Mouse (Mus musculus) liver, embryonic 13.5 days (tissue): ENCODE data around the gene Rfc1. TPM values are rescaled to one million over a fixed set of nuclear protein-coding genes. Genes with fewer than 3 reads are reported as not detected.

Experiments
- ATAC-seq: fragments of 200-750 bp; cut with Nextera tagmentation; 2 replicates; pipeline ENCODE4 v1.8.0; 2017; ENCODE audit warnings: low read depth, mild to moderate bottlenecking, moderate number of reproducible peaks, moderate library complexity
- DNase-seq: peaks from one replicate; pipeline ENCODE4 v3.0.0; 2022
- H3K27ac ChIP-seq: fragments of 300-500 bp; sonication (generic); 2 replicates; pipeline ENCODE4 v1.5.1; 2015; ENCODE audit warnings: moderate library complexity, mild to moderate bottlenecking, inconsistent platforms
- H3K27me3 ChIP-seq: fragments of 300-500 bp; sonication (generic); 2 replicates; pipeline ENCODE4 v1.6.1; 2015; ENCODE audit warnings: mild to moderate bottlenecking, inconsistent platforms
- H3K36me3 ChIP-seq: fragments of 300-500 bp; sonication (generic); 2 replicates; pipeline ENCODE4 v1.6.1; 2015; ENCODE audit warnings: mild to moderate bottlenecking, inconsistent platforms
- H3K4me1 ChIP-seq: fragments of 300-500 bp; sonication (generic); replicated peaks from 2 replicates; pipeline ENCODE4 v1.6.1; 2015; ENCODE audit warnings: inconsistent platforms
- H3K4me2 ChIP-seq: fragments of 300-500 bp; sonication (generic); 2 replicates; pipeline ENCODE4 v1.6.1; 2015; ENCODE audit warnings: inconsistent platforms, mild to moderate bottlenecking, moderate library complexity
- H3K4me3 ChIP-seq: fragments of 300-500 bp; sonication (generic); replicated peaks from 2 replicates; pipeline ENCODE4 v1.5.1; 2015; ENCODE audit warnings: mild to moderate bottlenecking, inconsistent platforms
- H3K9ac ChIP-seq: fragments of 300-500 bp; sonication (generic); 2 replicates; pipeline ENCODE4 v1.6.1; 2015; ENCODE audit warnings: mild to moderate bottlenecking, inconsistent platforms
- H3K9me3 ChIP-seq: fragments of 300-500 bp; sonication (generic); replicated peaks from 2 replicates; pipeline ENCODE4 v1.6.1; 2016; ENCODE audit warnings: inconsistent platforms
- WGBS: fragments of 180-500 bp; shearing (Covaris S2); methylation state at CpG from one replicate; pipeline ENCODE4 v1.1.7; 2015; ENCODE audit not compliant: insufficient replicate concordance; 5-methylcytosine and 5-hydroxymethylcytosine counted together
- polyA plus RNA-seq: library from polyadenylated mRNA; unstranded; fragments of >200 nt; fragmentation: Nextera tagmentation; extraction: Ambion mirVana; gene quantifications from 2 replicates; pipeline ENCODE4 v1.2.1, GENCODE M21; 2015

Gene Rfc1
- polyA plus RNA-seq, 1 experiment from 2014 or later: 52.0 TPM

- no peak for ATAC-seq
- Histone ChIP-seq H3K27ac (no peak overlapping the region), H3K4me3 (no peak overlapping the region), H3K9ac (no peak overlapping the region), H3K27me3 (no peaks in the 10 kb centered on the region), H3K9me3 (no peaks in the 10 kb centered on the region), H3K4me2 (no peak overlapping the region), H3K36me3 (no peaks in the 10 kb centered on the region), H3K4me1 (peaks cover 29% of the 10 kb centered on the region)
- 56% methylated on average over 6 of the region's 6 CpGs for WGBS
- DNase-seq: no peak
Measured at GRCm38 (mm10) chr5:65338394-65338793, 2.9 kb upstream of the Rfc1 start.

GRCm38 (mm10) chr5:65336075-65336355 lies 545 bp upstream of the Rfc1 start:
- WGBS: 17% methylated on average over 4 of the region's 4 CpGs
- Histone ChIP-seq H3K27ac (no peak overlapping the region; the same call in 1 of the 2 replicates), H3K27me3 (no peaks in the 10 kb centered on the region), H3K9ac (peak overlapping the region; percentile 89; the same call in 1 of the 2 replicates), H3K4me3 (peak overlapping the region; percentile 91), H3K36me3 (peaks cover 19% of the 10 kb centered on the region), H3K4me2 (peak overlapping the region; percentile 82), H3K9me3 (no peaks in the 10 kb centered on the region), H3K4me1 (peaks cover 32% of the 10 kb centered on the region)
- no peak for ATAC-seq
- DNase-seq: no peak

GRCm38 (mm10) chr5:65334788-65335187 lies 682 bp downstream of the Rfc1 start:
- WGBS: 2% methylated on average over 8 of the region's 8 CpGs
- H3K4me3 ChIP-seq: peak overlapping the region; percentile 91
- H3K36me3 ChIP-seq: peaks cover 24% of the 10 kb centered on the region

GRCm38 (mm10) chr5:65329971-65330370 lies 5.5 kb downstream of the Rfc1 start:
- no peaks in the 10 kb centered on the region for H3K27me3 ChIP-seq
- no peak overlapping the region for H3K4me2 ChIP-seq
- H3K4me1 ChIP-seq: peaks cover 50% of the 10 kb centered on the region
- no peak overlapping the region for H3K4me3 ChIP-seq
- peaks cover 26% of the 10 kb centered on the region for H3K36me3 ChIP-seq
- 71% methylated on average over 3 of the region's 3 CpGs for WGBS
- DNase-seq (no peak), ATAC-seq (no peak)
- no peak overlapping the region for H3K27ac ChIP-seq
- no peak overlapping the region for H3K9ac ChIP-seq
- no peaks in the 10 kb centered on the region for H3K9me3 ChIP-seq

More at GRCm38 (mm10) chr5:65334788-65335187, 682 bp downstream of the Rfc1 start:
- DNase-seq: no peak
- peak overlapping the region; percentile 89 for H3K9ac ChIP-seq
- peak overlapping the region; percentile 87 for H3K27ac ChIP-seq
- no peaks in the 10 kb centered on the region for H3K9me3 ChIP-seq
- H3K4me2 ChIP-seq: peak overlapping the region; percentile 82
- ATAC-seq: no peak
- H3K4me1 ChIP-seq: peaks cover 28% of the 10 kb centered on the region
- no peaks in the 10 kb centered on the region for H3K27me3 ChIP-seq

- ATAC-seq: no peak
Measured at GRCm38 (mm10) chr5:65326212-65326611, 9.3 kb downstream of the Rfc1 start.

GRCm38 (mm10) chr5:65324758-65325355 lies 10.6 kb downstream of the Rfc1 start:
- 78% methylated on average over 3 of the region's 3 CpGs for WGBS
- Histone ChIP-seq H3K9me3 (no peaks in the 10 kb centered on the region), H3K9ac (no peak overlapping the region), H3K27ac (no peak overlapping the region), H3K36me3 (peaks cover 13% of the 10 kb centered on the region; the same call in 1 of the 2 replicates), H3K4me2 (no peak overlapping the region), H3K4me3 (no peak overlapping the region), H3K27me3 (no peaks in the 10 kb centered on the region), H3K4me1 (peaks cover 38% of the 10 kb centered on the region)
- ATAC-seq (no peak), DNase-seq (no peak)

More at GRCm38 (mm10) chr5:65326212-65326611, 9.3 kb downstream of the Rfc1 start:
- H3K4me1 ChIP-seq: peaks cover 38% of the 10 kb centered on the region
- 0 out of 2 replicates have a peak overlapping the region, but pooled peaks have one; percentile 26 for H3K9ac ChIP-seq
- WGBS: 55% methylated on average over 5 of the region's 5 CpGs
- no peak for DNase-seq
- H3K27ac ChIP-seq: no peak overlapping the region; the same call in 1 of the 2 replicates
- H3K4me2 ChIP-seq: peak overlapping the region; percentile 24; the same call in 1 of the 2 replicates
- no peak overlapping the region for H3K4me3 ChIP-seq
- no peaks in the 10 kb centered on the region for H3K27me3 ChIP-seq
- H3K36me3 ChIP-seq: peaks cover 19% of the 10 kb centered on the region
- H3K9me3 ChIP-seq: no peaks in the 10 kb centered on the region

- ATAC-seq (no peak), DNase-seq (no peak)
- WGBS: 84% methylated on average over 3 of the region's 3 CpGs
- Histone ChIP-seq H3K9ac (no peak overlapping the region), H3K27ac (no peak overlapping the region), H3K4me3 (no peak overlapping the region), H3K4me1 (peaks cover 36% of the 10 kb centered on the region), H3K9me3 (no peaks in the 10 kb centered on the region), H3K4me2 (no peak overlapping the region), H3K27me3 (no peaks in the 10 kb centered on the region), H3K36me3 (peaks cover 14% of the 10 kb centered on the region)
Measured at GRCm38 (mm10) chr5:65324271-65324670, 11.2 kb downstream of the Rfc1 start.

GRCm38 (mm10) chr5:65322165-65322564 lies 13.3 kb downstream of the Rfc1 start:
- ATAC-seq: no peak
- no peak for DNase-seq

GRCm38 (mm10) chr5:65319176-65319575 lies 16.3 kb downstream of the Rfc1 start:
- no peak overlapping the region for H3K4me3 ChIP-seq
- H3K4me2 ChIP-seq: no peak overlapping the region
- ATAC-seq: no peak
- peaks cover 53% of the 10 kb centered on the region for H3K36me3 ChIP-seq
- no peaks in the 10 kb centered on the region for H3K4me1 ChIP-seq
- H3K27me3 ChIP-seq: no peaks in the 10 kb centered on the region
- no peaks in the 10 kb centered on the region for H3K9me3 ChIP-seq
- no peak overlapping the region for H3K27ac ChIP-seq
- H3K9ac ChIP-seq: no peak overlapping the region
- WGBS: 84% methylated on average over 9 of the region's 9 CpGs
- DNase-seq: no peak

More at GRCm38 (mm10) chr5:65322165-65322564, 13.3 kb downstream of the Rfc1 start:
- 77% methylated on average over 10 of the region's 10 CpGs for WGBS
- H3K9ac ChIP-seq: no peak overlapping the region
- H3K4me3 ChIP-seq: no peak overlapping the region
- peaks cover 21% of the 10 kb centered on the region for H3K4me1 ChIP-seq
- no peak overlapping the region for H3K27ac ChIP-seq
- H3K9me3 ChIP-seq: no peaks in the 10 kb centered on the region
- peaks cover 28% of the 10 kb centered on the region for H3K36me3 ChIP-seq
- H3K4me2 ChIP-seq: no peak overlapping the region
- H3K27me3 ChIP-seq: no peaks in the 10 kb centered on the region

GRCm38 (mm10) chr5:65308866-65309265 lies 26.6 kb downstream of the Rfc1 start:
- Histone ChIP-seq H3K9ac (no peak overlapping the region), H3K27ac (no peak overlapping the region), H3K4me1 (no peaks in the 10 kb centered on the region), H3K4me2 (no peak overlapping the region), H3K9me3 (no peaks in the 10 kb centered on the region), H3K36me3 (peaks cover 74% of the 10 kb centered on the region), H3K4me3 (no peak overlapping the region), H3K27me3 (no peaks in the 10 kb centered on the region)
- ATAC-seq (no peak), DNase-seq (no peak)
- 71% methylated on average over 3 of the region's 3 CpGs for WGBS

- H3K4me3 ChIP-seq: no peak overlapping the region
- peaks cover 72% of the 10 kb centered on the region for H3K36me3 ChIP-seq
- H3K4me1 ChIP-seq: no peaks in the 10 kb centered on the region
- H3K27me3 ChIP-seq: no peaks in the 10 kb centered on the region
- H3K9ac ChIP-seq: no peak overlapping the region
- ATAC-seq (no peak), DNase-seq (no peak)
- H3K27ac ChIP-seq: no peak overlapping the region
- no peak overlapping the region for H3K4me2 ChIP-seq
- H3K9me3 ChIP-seq: no peaks in the 10 kb centered on the region
- 93% methylated on average over 7 of the region's 7 CpGs for WGBS
Measured at GRCm38 (mm10) chr5:65308208-65308607, 27.3 kb downstream of the Rfc1 start.

GRCm38 (mm10) chr5:65305516-65305915 lies 30.0 kb downstream of the Rfc1 start:
- Histone ChIP-seq H3K4me2 (no peak overlapping the region), H3K27me3 (no peaks in the 10 kb centered on the region), H3K4me1 (no peaks in the 10 kb centered on the region; the same call in 1 of the 2 replicates), H3K36me3 (peaks cover 68% of the 10 kb centered on the region), H3K27ac (no peak overlapping the region), H3K9ac (no peak overlapping the region), H3K4me3 (no peak overlapping the region), H3K9me3 (no peaks in the 10 kb centered on the region)
- ATAC-seq: no peak
- WGBS: 81% methylated on average over 9 of the region's 9 CpGs
- DNase-seq: no peak
